Mouse (Mus musculus) heart, embryonic 10.5 days (tissue): ENCODE data around the gene Mars2. TPM values are rescaled to one million over a fixed set of nuclear protein-coding genes. Genes with fewer than 3 reads are reported as not detected.

Experiments
- DNase-seq: peaks from one replicate; pipeline ENCODE4 v3.0.0-alpha.2; 2017; ENCODE audit warnings: low spot score
- H3K27ac ChIP-seq: fragments of 300-500 bp; sonication (generic); 2 replicates; pipeline ENCODE4 v1.5.1; 2016; ENCODE audit warnings: mild to moderate bottlenecking
- H3K27me3 ChIP-seq: fragments of 300-500 bp; sonication (generic); 2 replicates; pipeline ENCODE4 v1.6.1; 2016; ENCODE audit warnings: mild to moderate bottlenecking; ENCODE audit not compliant: poor library complexity, insufficient read depth, severe bottlenecking
- H3K36me3 ChIP-seq: fragments of 300-500 bp; sonication (generic); 2 replicates; pipeline ENCODE4 v1.6.1; 2016; ENCODE audit warnings: mild to moderate bottlenecking, moderate library complexity
- H3K4me1 ChIP-seq: fragments of 300-500 bp; sonication (generic); 2 replicates; pipeline ENCODE4 v1.6.1; 2016; ENCODE audit warnings: mild to moderate bottlenecking
- H3K4me3 ChIP-seq: fragments of 300-500 bp; sonication (generic); 2 replicates; pipeline ENCODE4 v1.5.1; 2016; ENCODE audit warnings: mild to moderate bottlenecking, moderate library complexity
- H3K9me3 ChIP-seq: fragments of 300-500 bp; sonication (generic); 2 replicates; pipeline ENCODE4 v1.6.1; 2016; ENCODE audit warnings: mild to moderate bottlenecking, moderate library complexity
- WGBS: fragments of 180-500 bp; shearing (Covaris S2); methylation state at CpG from one replicate; pipeline ENCODE4 v1.1.7; 2016; 5-methylcytosine and 5-hydroxymethylcytosine counted together
- polyA plus RNA-seq: library from polyadenylated mRNA; unstranded; fragments of >200 nt; fragmentation: Nextera tagmentation; extraction: Ambion mirVana; gene quantifications from 2 replicates; pipeline ENCODE4 v1.2.1, GENCODE M21; 2016

Mars2 gene
- polyA plus RNA-seq, 1 experiment from 2014 or later: 3.6 TPM

DNA sequence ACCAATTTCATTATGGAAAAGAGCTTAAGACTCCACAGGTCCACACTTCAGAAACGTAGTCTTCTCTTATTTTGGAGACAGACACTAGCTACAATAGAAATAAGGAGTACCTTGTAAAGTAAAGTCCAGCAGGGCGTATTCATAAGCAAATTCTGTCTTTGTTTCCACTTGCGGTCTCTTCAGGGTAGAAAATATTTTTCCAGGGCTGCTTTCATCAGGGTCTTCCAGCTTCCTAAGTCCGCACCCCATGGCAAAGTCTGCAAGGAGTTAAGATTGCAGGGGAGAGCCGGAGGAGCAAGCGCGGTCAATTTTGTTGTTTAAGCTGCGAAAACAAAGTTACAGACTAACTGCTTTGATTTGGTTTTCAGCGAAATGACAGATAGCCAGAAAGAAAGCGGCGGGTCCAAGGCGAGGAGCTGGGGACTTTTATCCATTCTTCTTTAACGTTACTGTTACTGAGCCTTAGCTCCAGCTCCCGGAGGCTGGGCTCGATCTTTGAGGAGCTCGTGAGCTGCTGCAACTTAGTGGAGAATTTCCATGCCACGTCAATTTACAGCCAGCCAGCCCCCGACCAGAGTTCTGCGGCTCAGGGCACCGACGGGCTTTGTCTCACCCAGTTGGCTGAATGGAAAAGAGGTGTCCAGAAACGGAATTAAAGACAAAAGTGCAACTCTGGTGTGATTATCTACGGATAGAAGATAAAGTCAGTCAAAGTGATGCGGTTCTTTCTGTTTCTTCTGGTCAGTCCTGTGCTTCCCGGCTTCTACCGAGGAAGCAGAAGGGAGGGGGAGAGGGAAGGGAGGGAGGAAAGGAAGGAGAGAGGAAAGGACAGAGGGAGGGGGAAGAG, 10.7 kb upstream of the Mars2 start, which contains the start of gene Rftn2:
Gene Rftn2 (minus strand): TSS at position 772 of the 847 bp plus-strand sequence.
- no peak for DNase-seq
- Histone ChIP-seq H3K4me1 (peaks cover 1% of the 10 kb centered on the region; the same call in 1 of the 2 replicates), H3K27me3 (no peaks in the 10 kb centered on the region), H3K36me3 (no peaks in the 10 kb centered on the region), H3K9me3 (no peaks in the 10 kb centered on the region), H3K27ac (peak within 1 kb of the TSS; percentile 57), H3K4me3 (peak within 1 kb of the TSS; percentile 64)
- 3% methylated on average over 26 of the region's 26 CpGs for WGBS

DNA sequence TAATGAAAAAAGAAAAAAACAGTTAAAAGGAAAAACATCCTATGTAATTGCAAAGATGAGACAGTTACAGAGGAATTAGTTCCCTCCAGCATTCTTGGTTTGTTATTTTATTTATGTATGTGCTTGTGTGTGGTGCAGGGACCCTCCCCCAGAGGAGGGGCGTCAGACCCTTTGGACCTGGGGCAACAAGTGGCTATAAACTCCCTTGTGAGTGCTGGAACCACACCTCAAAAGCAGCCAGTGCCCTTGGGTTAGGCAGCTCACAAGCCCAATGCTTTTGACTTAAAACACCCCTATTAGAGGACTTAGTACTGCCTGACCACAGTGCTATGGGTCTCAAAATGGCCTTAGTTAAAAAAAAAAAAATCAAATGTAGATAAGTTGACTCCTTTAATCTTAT, 9.6 kb upstream of the Mars2 start:
- H3K27me3 ChIP-seq: no peaks in the 10 kb centered on the region
- DNase-seq: no peak
- no peaks in the 10 kb centered on the region for H3K4me1 ChIP-seq
- H3K4me3 ChIP-seq: no peak overlapping the region
- H3K9me3 ChIP-seq: no peaks in the 10 kb centered on the region
- no peak overlapping the region for H3K27ac ChIP-seq
- 54% methylated on average over 1 of the region's 1 CpGs for WGBS
- H3K36me3 ChIP-seq: no peaks in the 10 kb centered on the region

DNA sequence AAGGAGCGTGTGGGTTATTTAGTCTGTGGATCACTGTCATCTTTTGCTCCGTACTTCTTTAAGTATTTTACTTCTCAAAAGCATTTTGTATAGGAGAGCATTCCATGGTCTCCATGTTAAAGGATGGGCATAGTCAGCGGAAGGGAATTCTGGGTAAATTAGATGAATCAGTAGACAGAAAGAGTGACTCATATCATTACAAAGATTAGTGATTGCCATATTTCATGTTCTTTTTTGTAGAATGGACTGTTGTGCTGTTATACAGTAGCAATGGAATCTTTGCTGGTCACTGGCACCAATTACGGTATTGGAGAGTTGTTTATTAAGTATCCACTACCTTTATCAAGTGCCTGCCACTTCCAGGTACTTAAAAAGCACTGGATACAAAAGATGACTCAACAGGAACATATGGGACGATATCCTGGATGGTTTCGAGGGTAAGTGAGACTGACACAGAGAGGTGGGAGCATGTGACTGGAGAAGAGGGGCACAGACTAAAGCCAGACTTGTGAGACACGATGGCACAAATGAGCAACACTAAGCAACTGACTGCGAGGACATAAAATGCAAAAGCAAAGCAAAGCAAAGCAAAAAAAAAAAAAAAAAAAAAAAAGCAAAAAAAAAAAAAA, 8.6 kb upstream of the Mars2 start:
- Histone ChIP-seq H3K27me3 (no peaks in the 10 kb centered on the region), H3K36me3 (no peaks in the 10 kb centered on the region), H3K4me3 (no peak overlapping the region), H3K4me1 (no peaks in the 10 kb centered on the region), H3K9me3 (no peaks in the 10 kb centered on the region), H3K27ac (no peak overlapping the region)
- 73% methylated on average over 8 of the region's 8 CpGs for WGBS
- DNase-seq: no peak

DNA sequence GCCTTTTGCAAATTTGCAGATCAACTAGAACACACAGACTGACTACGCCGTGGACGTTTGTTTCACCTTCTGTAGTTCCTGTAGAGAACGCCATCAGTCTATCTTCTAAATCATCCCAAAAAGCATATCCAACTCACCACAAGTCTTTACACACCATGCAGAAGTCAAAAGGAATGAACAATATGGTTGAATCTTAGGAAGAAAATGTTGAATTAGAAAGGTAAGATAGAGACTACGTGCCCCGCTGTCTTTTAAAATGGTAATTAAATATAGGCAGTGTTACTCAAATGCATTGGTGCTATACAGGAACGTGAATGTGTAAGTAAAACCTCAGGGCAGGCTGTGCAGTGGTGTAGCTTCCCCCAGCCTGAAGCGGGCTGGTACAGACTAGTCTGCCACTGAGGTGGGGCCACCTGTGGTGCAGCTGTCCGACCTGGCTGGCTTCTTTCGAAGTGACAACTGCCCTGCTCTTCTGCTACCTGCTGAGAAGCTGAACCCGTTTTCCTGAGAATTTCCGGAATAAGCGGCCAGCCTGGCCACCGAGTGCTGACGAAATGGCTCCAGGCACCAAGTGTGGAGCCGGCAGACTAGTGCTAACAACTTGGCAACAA, 2.0 kb upstream of the Mars2 start:
- Histone ChIP-seq H3K4me3 (no peak overlapping the region), H3K36me3 (no peaks in the 10 kb centered on the region), H3K9me3 (no peaks in the 10 kb centered on the region), H3K27ac (no peak overlapping the region), H3K27me3 (no peaks in the 10 kb centered on the region), H3K4me1 (peaks cover 13% of the 10 kb centered on the region; the same call in 1 of the 2 replicates)
- 52% methylated on average over 16 of the region's 16 CpGs for WGBS
- no peak for DNase-seq

DNA sequence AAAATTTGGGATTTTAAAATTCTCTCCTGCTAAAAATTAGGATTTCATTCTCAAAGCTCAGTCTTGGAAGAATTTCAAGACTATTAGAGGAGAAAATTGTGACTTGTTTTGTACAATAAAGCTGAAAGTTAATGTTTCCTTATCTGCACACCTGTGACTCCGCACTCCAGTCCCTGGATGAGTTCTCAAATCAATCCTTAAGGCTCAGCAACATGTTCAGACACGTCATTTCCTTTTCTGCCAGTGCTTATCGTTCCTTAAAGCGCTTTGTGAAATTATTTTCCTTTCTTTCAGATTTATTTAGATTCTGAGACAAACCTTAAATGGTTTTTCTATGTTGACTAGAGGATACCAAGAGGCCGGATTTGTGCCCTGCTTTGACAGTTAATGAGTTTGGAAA, 490 bp upstream of the Mars2 start:
- peak overlapping the region; percentile 87; the same call in 1 of the 2 replicates for H3K27ac ChIP-seq
- 44% methylated on average over 5 of the region's 5 CpGs for WGBS

DNA sequence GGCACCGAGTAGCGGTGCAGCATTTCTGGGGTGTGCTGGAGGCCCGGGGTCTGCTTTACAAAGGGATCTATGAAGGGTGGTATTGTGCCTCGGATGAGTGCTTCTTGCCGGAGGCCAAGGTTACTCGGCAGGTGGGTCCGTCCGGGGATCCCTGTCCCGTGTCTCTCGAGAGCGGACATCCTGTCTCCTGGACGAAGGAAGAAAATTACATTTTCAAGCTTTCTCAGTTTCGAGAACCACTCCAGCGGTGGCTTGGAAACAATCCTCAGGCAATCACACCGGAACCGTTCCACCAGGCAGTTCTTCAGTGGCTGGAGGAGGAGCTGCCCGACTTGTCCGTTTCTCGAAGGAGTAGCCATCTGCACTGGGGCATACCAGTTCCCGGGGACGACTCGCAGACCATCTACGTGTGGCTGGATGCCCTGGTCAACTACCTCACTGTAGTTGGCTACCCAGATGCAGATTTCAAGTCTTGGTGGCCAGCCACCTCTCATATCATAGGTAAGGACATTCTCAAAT, 725 bp downstream of the Mars2 start:
- Histone ChIP-seq H3K36me3 (no peaks in the 10 kb centered on the region), H3K27ac (peak overlapping the region; percentile 87), H3K27me3 (no peaks in the 10 kb centered on the region), H3K4me1 (peaks cover 18% of the 10 kb centered on the region), H3K9me3 (no peaks in the 10 kb centered on the region), H3K4me3 (peak overlapping the region; percentile 93)
- DNase-seq: peak; percentile 79
- whole genome bisulfite sequencing: under 1% methylated on average over 23 of the region's 23 CpGs

More for the DNA sequence above, 490 bp upstream of the Mars2 start:
- Histone ChIP-seq H3K9me3 (no peaks in the 10 kb centered on the region), H3K27me3 (no peaks in the 10 kb centered on the region), H3K36me3 (no peaks in the 10 kb centered on the region), H3K4me1 (peaks cover 18% of the 10 kb centered on the region), H3K4me3 (peak overlapping the region; percentile 93)
- no peak for DNase-seq

DNA sequence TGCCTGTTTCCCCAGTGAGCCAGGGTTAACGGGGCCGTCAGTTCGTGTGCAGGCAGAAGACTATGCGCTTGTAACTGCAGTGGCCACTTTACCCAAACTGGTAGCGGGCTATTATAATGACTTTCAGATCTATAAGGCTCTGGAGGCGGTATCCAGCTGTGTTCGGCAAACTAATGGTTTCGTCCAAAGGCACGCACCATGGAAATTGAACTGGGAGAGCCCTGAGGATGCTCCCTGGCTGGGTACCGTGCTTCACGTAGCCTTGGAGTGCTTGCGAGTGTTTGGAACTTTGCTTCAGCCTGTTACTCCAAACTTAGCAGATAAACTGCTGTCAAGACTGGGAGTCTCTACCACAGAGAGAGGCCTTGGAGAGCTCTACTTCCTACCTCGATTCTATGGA, 1.5 kb downstream of the Mars2 start:
- DNase-seq: no peak
- H3K27ac ChIP-seq: peak overlapping the region; percentile 87; the same call in 1 of the 2 replicates
- no peaks in the 10 kb centered on the region for H3K9me3 ChIP-seq
- H3K4me3 ChIP-seq: peak overlapping the region; percentile 93
- H3K4me1 ChIP-seq: peaks cover 18% of the 10 kb centered on the region
- H3K27me3 ChIP-seq: no peaks in the 10 kb centered on the region
- H3K36me3 ChIP-seq: no peaks in the 10 kb centered on the region
- 45% methylated on average over 13 of the region's 13 CpGs for WGBS

DNA sequence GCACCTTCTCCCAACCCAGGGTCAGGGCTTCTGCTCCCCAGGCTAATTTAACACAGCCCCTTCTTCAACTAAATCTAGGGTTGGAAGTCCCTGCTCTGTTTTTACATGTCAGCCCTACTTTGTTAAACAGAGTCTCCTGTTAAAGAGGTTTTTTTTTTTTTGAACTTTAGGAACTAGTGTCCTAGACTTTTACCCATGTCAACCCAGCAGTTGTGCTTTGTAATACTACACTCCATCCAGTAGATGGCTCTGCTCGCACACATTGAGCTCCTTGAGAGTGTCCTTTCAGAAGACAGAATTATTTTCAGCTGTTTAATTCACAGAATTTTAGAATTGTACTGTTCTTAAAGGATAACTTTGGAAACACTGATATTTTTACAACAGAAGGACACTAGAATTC, 2.3 kb downstream of the Mars2 start:
- no peak overlapping the region for H3K27ac ChIP-seq
- no peaks in the 10 kb centered on the region for H3K27me3 ChIP-seq
- H3K36me3 ChIP-seq: no peaks in the 10 kb centered on the region
- WGBS: 0% methylated on average over 1 of the region's 1 CpGs
- H3K9me3 ChIP-seq: no peaks in the 10 kb centered on the region
- no peak for DNase-seq
- peak overlapping the region; percentile 93 for H3K4me3 ChIP-seq
- H3K4me1 ChIP-seq: peaks cover 18% of the 10 kb centered on the region

DNA sequence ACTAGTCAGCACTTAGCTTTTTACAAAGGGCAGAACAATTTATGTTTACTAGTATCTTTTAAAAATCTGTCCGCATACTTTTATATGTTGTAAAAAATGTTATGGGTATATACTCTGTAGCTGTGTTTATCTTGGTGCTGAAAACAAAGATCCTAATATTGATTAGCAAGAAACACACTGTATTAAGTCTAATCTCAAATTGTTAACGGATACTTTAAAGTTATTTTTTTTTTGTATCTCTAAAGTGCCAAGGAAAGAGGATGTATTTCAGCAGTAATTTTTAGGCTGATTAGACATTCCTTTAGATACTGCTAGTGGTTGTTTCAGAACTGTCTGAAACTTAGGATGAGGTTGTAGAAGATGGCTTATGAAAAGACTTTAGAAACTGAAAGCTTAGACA, 9.4 kb downstream of the Mars2 start:
- H3K4me1 ChIP-seq: no peaks in the 10 kb centered on the region
- no peaks in the 10 kb centered on the region for H3K9me3 ChIP-seq
- H3K27ac ChIP-seq: no peak overlapping the region
- H3K36me3 ChIP-seq: no peaks in the 10 kb centered on the region
- H3K4me3 ChIP-seq: no peak overlapping the region
- no peak for DNase-seq
- WGBS: 82% methylated on average over 2 of the region's 2 CpGs
- H3K27me3 ChIP-seq: no peaks in the 10 kb centered on the region

DNA sequence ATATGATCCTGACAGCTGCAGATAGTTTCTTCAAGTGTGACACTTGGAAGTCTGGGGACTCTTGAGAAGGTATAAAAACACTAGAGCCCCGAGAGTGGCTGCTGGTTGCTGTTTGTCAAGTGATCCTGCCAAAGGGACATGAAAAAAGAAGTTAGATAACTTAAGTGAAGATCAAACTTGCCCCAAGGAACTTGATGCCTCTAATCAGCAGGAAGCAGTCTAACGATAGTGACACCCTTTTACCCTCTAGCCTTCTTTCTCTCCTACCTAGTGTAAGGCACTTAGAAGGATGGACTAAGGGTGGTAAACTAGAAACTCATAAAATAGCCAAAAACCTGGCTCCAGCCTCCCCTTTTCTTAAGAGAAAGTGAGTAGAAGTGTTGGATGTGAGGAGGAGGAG, 27.4 kb downstream of the Mars2 start:
- WGBS: 14% methylated on average over 2 of the region's 2 CpGs
- peaks cover 8% of the 10 kb centered on the region; the same call in 1 of the 2 replicates for H3K4me1 ChIP-seq
- no peaks in the 10 kb centered on the region for H3K36me3 ChIP-seq
- no peak overlapping the region for H3K27ac ChIP-seq
- no peak for DNase-seq
- H3K4me3 ChIP-seq: no peak overlapping the region
- H3K9me3 ChIP-seq: no peaks in the 10 kb centered on the region
- H3K27me3 ChIP-seq: no peaks in the 10 kb centered on the region

DNA sequence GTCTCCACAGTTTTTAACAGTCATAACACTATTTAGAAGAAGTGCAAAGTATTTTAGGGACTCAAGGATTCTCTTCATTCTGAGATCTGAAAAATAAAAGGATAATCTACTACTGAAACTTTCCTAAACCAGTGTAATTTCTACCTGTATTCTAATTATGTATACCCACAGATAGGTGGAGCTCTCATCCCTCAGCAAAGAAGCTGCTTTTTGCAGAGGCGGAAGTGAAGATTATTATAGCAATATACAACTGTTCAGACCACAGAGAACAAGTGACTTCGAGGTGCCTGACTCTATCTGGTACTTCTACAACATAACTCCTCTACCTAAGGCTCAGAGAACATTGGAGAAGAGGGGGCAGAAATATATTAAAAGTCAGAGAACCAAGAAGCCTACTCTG, 28.5 kb downstream of the Mars2 start:
- H3K36me3 ChIP-seq: no peaks in the 10 kb centered on the region
- no peaks in the 10 kb centered on the region for H3K27me3 ChIP-seq
- no peak overlapping the region for H3K4me3 ChIP-seq
- 59% methylated on average over 2 of the region's 2 CpGs for WGBS
- no peak for DNase-seq
- H3K4me1 ChIP-seq: peaks cover 8% of the 10 kb centered on the region; the same call in 1 of the 2 replicates
- H3K9me3 ChIP-seq: no peaks in the 10 kb centered on the region
- H3K27ac ChIP-seq: no peak overlapping the region

DNA sequence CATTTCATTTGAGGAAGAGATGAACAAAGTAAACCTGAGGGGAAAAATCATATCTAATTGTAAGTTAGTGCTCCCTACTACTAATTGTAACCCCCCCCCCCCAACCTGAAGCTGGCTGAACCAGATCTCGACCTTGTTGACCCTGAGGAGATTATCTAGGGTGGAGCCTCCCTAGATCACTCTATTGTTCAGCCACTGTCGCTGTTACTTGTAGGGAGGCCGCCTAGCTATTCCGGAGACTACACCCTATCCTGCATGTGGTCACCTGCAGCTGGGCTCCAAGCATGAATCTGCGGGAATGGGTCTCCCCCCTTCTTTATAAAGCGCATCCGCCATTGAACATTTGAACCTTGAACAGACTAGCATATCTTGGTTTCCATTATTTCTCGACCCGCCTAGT, 42.1 kb downstream of the Mars2 start:
- Histone ChIP-seq H3K4me1 (no peaks in the 10 kb centered on the region), H3K36me3 (no peaks in the 10 kb centered on the region), H3K4me3 (no peak overlapping the region), H3K27ac (no peak overlapping the region), H3K27me3 (no peaks in the 10 kb centered on the region), H3K9me3 (no peaks in the 10 kb centered on the region)
- 69% methylated on average over 9 of the region's 9 CpGs for WGBS
- no peak for DNase-seq
